Mouse (Mus musculus) testis, adult 2 months (tissue): ENCODE measurements around the gene Acyp1. TPM values are rescaled to one million over a fixed set of nuclear protein-coding genes. Genes with fewer than 3 reads are reported as not detected.

Experiments
- H3K27ac ChIP-seq: fragments of 200-500 bp; 2 replicates; pipeline ENCODE4 v1.5.1; 2012; ENCODE audit warnings: low read depth, low read length; ENCODE audit not compliant: control insufficient read depth, insufficient read depth
- H3K27me3 ChIP-seq: fragments of 200-500 bp; 2 replicates; pipeline ENCODE4 v1.6.1; 2012; ENCODE audit warnings: mild to moderate bottlenecking, low read length, moderate library complexity; ENCODE audit not compliant: control insufficient read depth, insufficient read depth
- H3K36me3 ChIP-seq: fragments of 200-500 bp; 2 replicates; pipeline ENCODE4 v1.6.1; 2012; ENCODE audit warnings: mild to moderate bottlenecking, low read length; ENCODE audit not compliant: control insufficient read depth, insufficient read depth
- H3K4me1 ChIP-seq: fragments of 200-500 bp; 2 replicates; pipeline ENCODE4 v1.6.1; 2012; ENCODE audit warnings: low read length; ENCODE audit not compliant: control insufficient read depth, insufficient read depth
- H3K4me3 ChIP-seq: fragments of 200-500 bp; 2 replicates; pipeline ENCODE4 v1.5.1; 2012; ENCODE audit warnings: low read depth, mild to moderate bottlenecking, low read length, moderate library complexity, mixed read lengths; ENCODE audit not compliant: control insufficient read depth
- CTCF ChIP-seq: fragments of 200-500 bp; IDR thresholded peaks from 2 replicates; pipeline ENCODE4 v1.5.1; 2012; ENCODE audit warnings: low read depth, mild to moderate bottlenecking, inconsistent platforms, low read length, moderate library complexity; ENCODE audit not compliant: control insufficient read depth, insufficient read depth, insufficient replicate concordance
- POLR2A ChIP-seq: fragments of 200-500 bp; IDR thresholded peaks from 2 replicates; pipeline ENCODE4 v1.6.1; 2012; ENCODE audit warnings: low read depth, mild to moderate bottlenecking, inconsistent platforms, low read length, moderate library complexity; ENCODE audit not compliant: control insufficient read depth
- polyA plus RNA-seq: library from polyadenylated mRNA; depleted of rRNA; stranded (reverse); fragments of >200 nt; gene quantifications from 2 replicates; pipeline ENCODE4 v1.2.3, GENCODE M21; 2012

Acyp1 gene
- polyA plus RNA-seq, 1 experiment = 199 TPM

DNA sequence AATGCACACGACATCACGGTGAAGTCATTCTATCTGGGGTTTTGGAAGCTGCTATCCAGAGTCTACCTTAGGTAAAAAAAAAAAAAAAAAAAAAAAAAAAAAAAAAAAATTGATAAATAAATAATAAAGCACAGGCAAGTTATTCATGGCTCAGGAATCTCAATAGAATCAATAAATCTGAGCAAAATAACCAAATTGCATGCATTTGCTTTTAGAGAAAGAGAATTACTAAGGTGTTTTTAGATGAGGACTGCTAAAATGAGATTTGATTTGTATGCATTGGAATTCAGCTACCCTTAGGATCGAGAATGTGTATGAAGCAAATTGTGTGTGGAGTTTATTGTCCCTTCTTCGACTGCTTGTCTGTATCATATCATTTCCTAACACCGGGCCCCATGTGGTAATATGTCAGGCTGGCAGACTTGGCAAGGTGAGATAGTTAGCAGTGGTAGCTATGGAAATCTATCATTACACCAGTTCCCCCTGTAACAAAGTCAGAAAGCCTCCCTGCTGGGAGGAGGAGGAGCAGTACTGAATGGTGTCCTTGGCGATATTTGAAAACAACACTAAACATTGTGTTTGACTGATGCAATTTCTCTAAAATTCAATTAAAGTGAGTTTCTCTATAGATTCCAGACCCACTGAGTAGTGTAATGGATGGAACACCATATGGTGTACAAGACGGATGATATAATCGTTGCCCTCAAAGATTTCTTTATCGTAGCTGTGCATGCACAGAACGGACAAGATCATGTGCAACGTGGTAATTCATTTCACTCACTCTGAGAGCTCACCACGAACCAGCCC is 7.2 kb downstream of the Acyp1 start:
- peak overlapping the region; percentile 99; the same call in 1 of the 2 replicates for H3K4me3 ChIP-seq
- H3K27me3 ChIP-seq = no peaks in the 10 kb centered on the region
- TF ChIP-seq CTCF = no peak
- TF ChIP-seq POLR2A = no peak

GRCm38 (mm10) chr12:85280105-85280844 is 8.0 kb downstream of the Acyp1 start:
- peak; percentile 78 for TF ChIP-seq POLR2A
- TF ChIP-seq CTCF = no peak
- Histone ChIP-seq H3K36me3 (no peaks in the 10 kb centered on the region), H3K4me3 (peak overlapping the region; percentile 99), H3K27me3 (no peaks in the 10 kb centered on the region), H3K4me1 (no peaks in the 10 kb centered on the region), H3K27ac (peak overlapping the region; percentile 99)

More for the DNA sequence above, 7.2 kb downstream of the Acyp1 start:
- Histone ChIP-seq H3K4me1 (no peaks in the 10 kb centered on the region), H3K36me3 (no peaks in the 10 kb centered on the region), H3K27ac (peak overlapping the region; percentile 99)

DNA sequence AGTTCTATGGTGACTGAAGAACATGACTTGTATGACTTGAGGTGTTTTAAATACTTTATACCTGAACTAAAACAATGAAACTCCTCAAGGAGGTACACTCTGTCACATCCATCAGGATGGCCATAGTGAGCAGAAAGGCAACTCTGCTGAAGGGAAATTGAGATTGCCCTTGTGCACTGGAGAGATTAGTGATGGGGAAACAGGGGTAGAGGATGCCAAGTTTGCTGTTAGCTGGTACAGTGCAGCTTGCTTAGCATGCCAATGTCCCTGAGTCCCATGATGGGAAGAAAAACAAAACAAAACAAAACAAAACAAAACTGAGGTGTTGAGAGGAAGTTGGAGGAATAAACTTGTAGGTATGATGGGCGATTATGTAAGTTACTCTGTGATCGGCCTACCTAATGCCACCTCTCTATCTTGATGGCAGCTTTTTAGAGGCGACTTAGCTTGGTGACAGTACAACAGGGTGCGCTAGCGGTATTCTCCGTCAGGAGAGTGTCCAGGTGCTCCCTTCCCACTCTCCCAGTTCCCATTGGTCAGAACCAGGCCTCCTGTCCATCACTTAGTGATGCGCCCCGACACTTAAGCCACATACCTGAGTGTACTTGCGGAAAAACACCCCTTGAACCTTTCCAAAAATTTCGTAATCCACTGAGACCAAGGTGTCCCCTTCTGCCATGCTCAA is 8.7 kb downstream of the Acyp1 start:
- peak overlapping the region; percentile 99 for H3K4me3 ChIP-seq
- H3K36me3 ChIP-seq = no peaks in the 10 kb centered on the region
- H3K27me3 ChIP-seq = no peaks in the 10 kb centered on the region
- TF ChIP-seq CTCF (no peak), POLR2A (no peak)
- no peaks in the 10 kb centered on the region for H3K4me1 ChIP-seq
- H3K27ac ChIP-seq = peak overlapping the region; percentile 99

GRCm38 (mm10) chr12:85278919-85279318 is 9.3 kb downstream of the Acyp1 start:
- Histone ChIP-seq H3K27me3 (no peaks in the 10 kb centered on the region), H3K4me3 (peak overlapping the region; percentile 70), H3K4me1 (no peaks in the 10 kb centered on the region), H3K27ac (0 out of 2 replicates have a peak overlapping the region, but pooled peaks have one; percentile 21), H3K36me3 (no peaks in the 10 kb centered on the region)
- no peak for TF ChIP-seq CTCF
- no peak for TF ChIP-seq POLR2A

- Histone ChIP-seq H3K27me3 (no peaks in the 10 kb centered on the region), H3K36me3 (no peaks in the 10 kb centered on the region), H3K4me1 (peaks cover 2% of the 10 kb centered on the region; the same call in 1 of the 2 replicates), H3K4me3 (peak overlapping the region; percentile 4; the same call in 1 of the 2 replicates), H3K27ac (no peak overlapping the region)
- TF ChIP-seq CTCF = no peak
- TF ChIP-seq POLR2A = no peak
Observed at GRCm38 (mm10) chr12:85276273-85276672, 12.0 kb downstream of the Acyp1 start.

DNA sequence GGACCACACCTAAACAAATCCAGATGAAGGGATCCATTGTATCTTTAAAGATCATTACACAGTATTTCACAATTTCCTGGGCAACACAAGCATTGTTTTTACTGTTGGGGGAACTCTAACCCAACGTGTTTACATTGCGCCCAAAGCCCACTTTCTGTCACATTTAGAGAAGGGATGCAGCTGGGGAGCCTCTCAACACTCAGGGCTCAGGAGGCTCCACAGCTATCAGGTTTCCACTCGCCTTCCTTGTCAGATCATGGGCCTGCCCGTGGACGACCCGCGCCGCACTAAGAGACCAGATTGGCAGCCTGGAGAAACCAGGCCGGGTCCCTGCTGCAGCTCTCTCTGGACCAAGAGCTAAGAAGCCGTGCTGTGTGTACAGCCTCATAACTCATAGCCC is 14.7 kb downstream of the Acyp1 start:
- Histone ChIP-seq H3K27me3 (no peaks in the 10 kb centered on the region), H3K4me3 (peak overlapping the region; percentile 37), H3K4me1 (peaks cover 2% of the 10 kb centered on the region; the same call in 1 of the 2 replicates), H3K36me3 (no peaks in the 10 kb centered on the region), H3K27ac (peak overlapping the region; percentile 57; the same call in 1 of the 2 replicates)
- no peak for TF ChIP-seq POLR2A

DNA sequence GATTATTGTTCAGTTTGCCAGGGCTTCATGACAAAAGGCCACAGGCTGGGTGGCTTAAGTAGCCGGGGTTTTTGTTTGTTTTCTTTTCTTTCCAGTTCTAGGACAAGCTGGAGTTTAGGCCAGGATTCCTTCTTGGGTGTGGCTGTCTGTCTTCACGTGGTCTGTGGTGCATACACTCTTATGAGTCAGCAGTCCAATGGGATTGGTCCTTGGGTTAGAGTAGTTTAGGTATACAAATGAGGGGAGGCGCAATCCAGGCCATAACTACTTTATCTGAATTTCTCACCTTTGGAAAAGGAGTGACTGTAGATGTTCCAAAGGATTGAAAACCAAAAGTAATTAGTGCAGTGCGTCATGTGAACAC is 16.4 kb downstream of the Acyp1 start:
- H3K27ac ChIP-seq = no peak overlapping the region
- peaks cover 2% of the 10 kb centered on the region; the same call in 1 of the 2 replicates for H3K4me1 ChIP-seq
- H3K27me3 ChIP-seq = no peaks in the 10 kb centered on the region
- no peaks in the 10 kb centered on the region for H3K36me3 ChIP-seq
- H3K4me3 ChIP-seq = no peak overlapping the region
- TF ChIP-seq POLR2A = no peak
- no peak for TF ChIP-seq CTCF
